Mouse (Mus musculus) embryonic facial prominence, embryonic 10.5 days (tissue): ENCODE results near the gene Lyrm9. TPM values are rescaled to one million over a fixed set of nuclear protein-coding genes. Genes with fewer than 3 reads are reported as not detected.
A peak's percentile ranks its signal among the peaks of the same experiment; 100 is the strongest.

Experiments
- DNase-seq: peaks from one replicate; pipeline ENCODE4 v3.0.0-alpha.2; 2017; ENCODE audit warnings: low spot score
- H3K27ac ChIP-seq: fragments of 300-500 bp; sonication (generic); replicated peaks from 2 replicates; pipeline ENCODE4 v1.5.1; 2016; ENCODE audit warnings: mild to moderate bottlenecking
- H3K27me3 ChIP-seq: fragments of 300-500 bp; sonication (generic); replicated peaks from 2 replicates; pipeline ENCODE4 v1.6.1; 2016; ENCODE audit warnings: low read depth, mild to moderate bottlenecking; ENCODE audit not compliant: poor library complexity, severe bottlenecking
- H3K36me3 ChIP-seq: fragments of 300-500 bp; sonication (generic); replicated peaks from 2 replicates; pipeline ENCODE4 v1.6.1; 2016; ENCODE audit warnings: mild to moderate bottlenecking, moderate library complexity
- H3K4me1 ChIP-seq: fragments of 300-500 bp; sonication (generic); 2 replicates; pipeline ENCODE4 v1.6.1; 2016
- H3K4me3 ChIP-seq: fragments of 300-500 bp; sonication (generic); 2 replicates; pipeline ENCODE4 v1.5.1; 2016; ENCODE audit warnings: mild to moderate bottlenecking, moderate library complexity
- H3K9me3 ChIP-seq: fragments of 300-500 bp; sonication (generic); 2 replicates; pipeline ENCODE4 v1.6.1; 2016; ENCODE audit warnings: mild to moderate bottlenecking
- WGBS: fragments of 180-500 bp; shearing (Covaris S2); methylation state at CpG from one replicate; pipeline ENCODE4 v1.1.7; 2016; 5-methylcytosine and 5-hydroxymethylcytosine counted together
- polyA plus RNA-seq: library from polyadenylated mRNA; unstranded; fragments of >200 nt; fragmentation: Nextera tagmentation; extraction: Ambion mirVana; gene quantifications from 2 replicates; pipeline ENCODE4 v1.2.1, GENCODE M21; 2016

Gene Lyrm9
- polyA plus RNA-seq: 18.9 and 24.5 TPM in 2 replicates

DNA sequence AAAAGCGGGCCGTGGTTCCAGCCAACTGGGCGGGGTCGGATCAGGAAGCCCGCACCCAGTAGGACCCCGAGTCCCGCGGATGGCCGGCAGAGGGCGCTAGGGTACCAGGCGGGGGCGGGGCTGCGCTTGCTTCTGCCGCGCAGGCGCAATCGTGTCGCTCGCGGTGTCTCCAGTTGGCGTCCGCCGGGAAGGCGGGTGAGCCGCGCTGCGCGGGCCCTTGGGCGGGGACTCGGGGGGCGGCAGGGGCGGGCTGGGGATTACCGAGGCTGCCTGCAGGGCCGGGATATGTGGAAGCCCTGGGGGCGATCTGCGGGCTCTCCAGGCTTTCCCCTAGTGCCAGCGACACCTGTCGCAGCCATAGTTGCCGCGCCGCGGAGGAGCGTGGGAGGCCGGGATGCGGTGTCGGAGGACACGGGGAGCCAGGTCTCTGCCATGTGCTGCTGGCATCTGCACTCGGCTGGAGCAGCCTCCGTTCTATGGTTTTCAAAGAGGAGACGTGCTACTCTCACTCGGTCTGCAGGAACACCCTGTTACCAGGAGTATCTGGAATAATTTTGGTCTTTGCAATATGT lies at the start of gene Lyrm9:
Gene Lyrm9 (plus strand): TSS at position 143 of the 572 bp plus-strand sequence.
- H3K9me3 ChIP-seq: no peaks in the 10 kb centered on the region

DNA sequence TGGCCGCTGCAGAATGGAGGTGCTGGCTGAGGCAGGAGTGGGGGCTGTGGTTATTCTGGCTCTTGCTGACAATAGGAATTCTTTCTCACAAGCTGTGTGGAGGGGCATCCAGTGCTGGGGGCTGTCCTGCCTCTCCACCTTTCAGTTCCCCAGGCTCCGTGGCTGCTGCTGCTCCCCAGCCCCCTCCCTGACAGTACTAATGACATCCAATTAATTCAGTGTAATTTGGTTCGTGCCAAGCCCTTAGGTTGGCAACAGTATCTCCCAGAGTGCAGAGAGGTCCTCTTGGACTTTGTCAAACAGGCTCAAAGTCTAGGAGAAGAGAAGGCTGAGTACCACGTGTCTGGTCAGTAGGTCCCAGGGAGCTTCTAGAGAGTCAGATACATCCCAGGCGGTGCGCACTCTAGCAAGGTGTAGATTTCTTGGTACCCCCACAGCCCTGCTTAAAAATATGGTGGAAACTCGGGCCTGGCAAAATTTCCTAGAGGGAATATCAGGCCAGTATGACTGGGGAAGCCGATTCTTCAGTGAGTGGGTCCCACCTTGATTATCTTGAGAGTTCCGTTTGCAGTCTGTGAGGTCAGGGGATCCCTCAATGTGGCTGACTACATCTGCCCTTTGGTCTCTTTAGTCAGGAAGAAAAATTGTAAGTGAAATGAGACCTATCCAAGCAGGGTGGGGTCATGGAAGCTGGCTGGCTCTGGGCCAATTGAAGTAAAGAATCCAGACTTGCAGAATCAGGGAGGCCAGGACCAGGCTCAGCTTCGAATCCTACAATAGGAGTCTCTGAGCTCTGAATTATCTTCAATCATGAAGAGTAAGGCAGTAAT lies 48.3 kb upstream of the Lyrm9 start:
- Histone ChIP-seq H3K9me3 (no peaks in the 10 kb centered on the region), H3K4me1 (peaks cover 22% of the 10 kb centered on the region), H3K4me3 (no peak overlapping the region), H3K27me3 (peaks cover 7% of the 10 kb centered on the region; the same call in 1 of the 2 replicates), H3K27ac (0 out of 2 replicates have a peak overlapping the region, but pooled peaks have one; percentile 14), H3K36me3 (no peaks in the 10 kb centered on the region)
- WGBS: 61% methylated on average over 10 of the region's 10 CpGs
- DNase-seq: no peak

More for the DNA sequence above, at the start of gene Lyrm9:
- peaks cover 2% of the 10 kb centered on the region; the same call in 1 of the 2 replicates for H3K27me3 ChIP-seq
- under 1% methylated on average over 51 of the region's 51 CpGs for WGBS
- H3K36me3 ChIP-seq: no peaks in the 10 kb centered on the region
- H3K4me1 ChIP-seq: peaks cover 46% of the 10 kb centered on the region
- peak; percentile 97 for DNase-seq
- H3K27ac ChIP-seq: peak within 1 kb of the TSS; percentile 89
- H3K4me3 ChIP-seq: peak within 1 kb of the TSS; percentile 86

DNA sequence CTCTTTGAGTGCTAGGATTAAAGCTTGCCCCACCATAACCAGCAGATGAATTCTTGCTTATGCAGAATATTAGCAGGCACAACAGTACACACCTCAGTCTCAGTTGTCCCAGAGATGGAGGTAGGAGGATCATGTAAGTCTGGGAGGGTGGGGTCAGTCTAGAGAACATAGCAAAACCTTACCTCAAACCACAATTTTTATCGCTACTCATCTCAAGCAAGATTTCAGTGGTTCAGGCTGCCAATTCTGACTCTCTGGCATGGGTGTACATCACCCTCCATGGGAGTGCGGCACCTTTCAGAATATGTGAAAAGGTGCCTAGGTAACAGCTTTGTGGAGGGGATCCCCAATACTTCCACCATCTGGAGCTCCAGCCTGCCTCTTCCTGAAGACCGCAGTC lies 46.4 kb upstream of the Lyrm9 start:
- H3K36me3 ChIP-seq: no peaks in the 10 kb centered on the region
- H3K4me1 ChIP-seq: peaks cover 30% of the 10 kb centered on the region
- no peak overlapping the region for H3K4me3 ChIP-seq
- 95% methylated on average over 3 of the region's 3 CpGs for WGBS
- H3K9me3 ChIP-seq: no peaks in the 10 kb centered on the region
- peaks cover 7% of the 10 kb centered on the region; the same call in 1 of the 2 replicates for H3K27me3 ChIP-seq
- no peak overlapping the region for H3K27ac ChIP-seq
- DNase-seq: no peak

GRCm38 (mm10) chr11:78780571-78780970 lies 45.8 kb upstream of the Lyrm9 start:
- H3K27me3 ChIP-seq: peaks cover 7% of the 10 kb centered on the region; the same call in 1 of the 2 replicates
- no peak overlapping the region for H3K4me3 ChIP-seq
- H3K9me3 ChIP-seq: no peaks in the 10 kb centered on the region
- H3K36me3 ChIP-seq: no peaks in the 10 kb centered on the region
- peaks cover 30% of the 10 kb centered on the region for H3K4me1 ChIP-seq
- 84% methylated on average over 3 of the region's 3 CpGs for WGBS
- no peak overlapping the region for H3K27ac ChIP-seq
- DNase-seq: no peak

DNA sequence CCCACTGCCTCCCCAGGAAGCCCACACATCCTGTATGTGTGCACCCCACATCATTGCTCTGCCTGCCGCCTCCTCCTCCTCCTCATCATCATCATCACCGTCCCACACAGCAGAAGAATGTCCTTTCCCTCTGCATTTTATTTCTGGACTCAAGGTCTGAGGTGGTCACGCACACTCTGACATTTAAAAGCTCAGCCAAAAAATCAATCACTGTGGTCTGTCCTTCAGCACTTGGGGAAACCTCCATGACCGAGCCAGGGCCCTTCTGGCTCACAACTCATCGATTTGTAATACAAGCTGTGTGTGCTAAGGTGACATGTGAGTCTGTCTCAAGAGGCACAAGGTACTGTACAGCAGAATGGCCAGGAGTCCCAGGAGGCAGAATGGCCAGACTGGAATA lies 44.1 kb upstream of the Lyrm9 start:
- no peaks in the 10 kb centered on the region for H3K36me3 ChIP-seq
- no peak for DNase-seq
- WGBS: 85% methylated on average over 5 of the region's 5 CpGs
- H3K4me3 ChIP-seq: no peak overlapping the region
- H3K27me3 ChIP-seq: peaks cover 4% of the 10 kb centered on the region
- peaks cover 38% of the 10 kb centered on the region for H3K4me1 ChIP-seq
- no peak overlapping the region for H3K27ac ChIP-seq
- no peaks in the 10 kb centered on the region for H3K9me3 ChIP-seq

- no peak for DNase-seq
- H3K27me3 ChIP-seq: no peaks in the 10 kb centered on the region; the same call in none of the 2 replicates
- peaks cover 36% of the 10 kb centered on the region for H3K4me1 ChIP-seq
- no peak overlapping the region for H3K4me3 ChIP-seq
- no peaks in the 10 kb centered on the region for H3K9me3 ChIP-seq
- no peak overlapping the region; the same call in 1 of the 2 replicates for H3K27ac ChIP-seq
- H3K36me3 ChIP-seq: no peaks in the 10 kb centered on the region
- 67% methylated on average over 9 of the region's 9 CpGs for WGBS
Observed at GRCm38 (mm10) chr11:78782791-78783347, 43.5 kb upstream of the Lyrm9 start.

- Histone ChIP-seq H3K9me3 (no peaks in the 10 kb centered on the region), H3K36me3 (no peaks in the 10 kb centered on the region), H3K4me3 (no peak overlapping the region), H3K27ac (no peak overlapping the region), H3K27me3 (no peaks in the 10 kb centered on the region; the same call in 1 of the 2 replicates), H3K4me1 (peaks cover 33% of the 10 kb centered on the region)
- 31% methylated on average over 7 of the region's 7 CpGs for WGBS
- no peak for DNase-seq
Observed at GRCm38 (mm10) chr11:78786013-78786431, 40.4 kb upstream of the Lyrm9 start.

DNA sequence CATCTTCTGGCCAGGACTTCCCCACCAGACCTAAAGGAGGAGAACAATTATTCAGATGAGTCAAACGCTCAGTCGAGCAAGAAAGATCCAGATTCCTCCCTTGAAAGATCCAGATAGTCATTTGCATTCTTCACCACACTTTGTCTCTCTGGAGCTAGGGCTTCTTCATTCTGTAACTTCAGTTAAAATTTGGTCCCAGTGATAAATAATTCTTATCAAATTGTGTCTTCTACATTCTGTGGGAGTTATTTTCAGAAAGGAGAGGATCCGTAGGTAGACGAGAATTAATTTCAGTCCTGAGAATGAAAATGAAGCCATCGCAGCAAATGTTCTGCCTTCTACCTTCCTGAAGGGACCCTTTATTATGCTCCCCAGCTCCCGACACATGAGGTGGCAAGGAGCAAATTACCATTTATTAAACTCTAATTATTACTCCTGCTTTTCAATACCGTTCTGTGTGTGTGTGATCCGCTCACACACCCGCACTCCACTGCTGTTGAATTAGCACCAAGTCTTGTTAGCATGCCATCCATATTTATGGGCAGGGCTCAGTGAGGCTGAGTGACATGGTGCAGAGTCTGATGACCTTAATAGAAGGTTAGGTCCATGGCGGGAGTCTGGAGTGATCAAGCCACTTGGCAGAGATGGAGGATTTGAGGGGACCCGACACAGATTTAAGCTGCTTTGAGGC lies 36.9 kb upstream of the Lyrm9 start:
- H3K9me3 ChIP-seq: no peaks in the 10 kb centered on the region
- H3K4me1 ChIP-seq: peaks cover 25% of the 10 kb centered on the region
- H3K4me3 ChIP-seq: no peak overlapping the region
- no peaks in the 10 kb centered on the region for H3K36me3 ChIP-seq
- no peak overlapping the region for H3K27ac ChIP-seq
- no peak for DNase-seq
- WGBS: 87% methylated on average over 11 of the region's 11 CpGs
- peaks cover 9% of the 10 kb centered on the region; the same call in 1 of the 2 replicates for H3K27me3 ChIP-seq

DNA sequence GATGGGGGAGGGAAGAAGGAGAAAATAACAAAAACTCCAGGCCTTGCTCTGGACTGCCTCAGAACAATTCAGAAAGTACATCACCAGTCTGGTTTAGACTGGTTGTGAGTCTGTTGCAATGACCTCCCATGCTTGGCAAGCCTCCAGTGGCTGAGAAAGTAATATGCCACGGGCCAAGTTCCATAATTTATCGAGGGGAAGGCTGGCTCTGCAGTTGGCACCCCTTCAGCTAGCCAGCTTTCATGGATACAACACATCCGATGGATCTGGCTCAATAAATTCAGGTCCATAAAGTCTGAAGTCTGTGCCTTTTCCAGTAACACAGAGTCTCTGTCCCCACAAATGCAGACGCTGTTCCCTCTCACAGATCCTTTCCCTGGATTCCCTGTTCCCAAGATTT lies 34.8 kb upstream of the Lyrm9 start:
- WGBS: 70% methylated on average over 4 of the region's 4 CpGs
- Histone ChIP-seq H3K4me1 (peaks cover 16% of the 10 kb centered on the region), H3K27ac (no peak overlapping the region; the same call in 1 of the 2 replicates), H3K36me3 (no peaks in the 10 kb centered on the region), H3K4me3 (no peak overlapping the region), H3K9me3 (no peaks in the 10 kb centered on the region), H3K27me3 (peaks cover 9% of the 10 kb centered on the region; the same call in 1 of the 2 replicates)
- no peak for DNase-seq

DNA sequence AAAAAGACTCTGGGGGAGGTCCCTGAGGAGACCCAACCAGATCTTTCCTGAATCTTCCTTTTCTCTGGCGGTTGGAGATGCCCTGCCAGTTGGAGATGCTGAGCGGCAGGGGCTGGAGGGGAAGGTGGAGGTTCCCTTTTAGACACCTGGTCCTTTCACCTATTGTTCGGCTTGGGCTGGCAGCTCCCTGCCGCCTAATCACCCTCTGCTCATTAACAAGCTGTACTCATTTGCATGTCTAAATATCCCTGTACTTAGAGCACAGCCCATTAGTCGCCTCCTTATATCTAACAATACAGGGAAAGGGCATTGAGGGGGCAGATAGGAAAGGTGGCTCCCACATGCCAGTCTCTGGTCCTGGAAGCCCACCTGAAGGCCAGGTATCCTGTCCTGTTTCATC lies 34.3 kb upstream of the Lyrm9 start:
- H3K9me3 ChIP-seq: no peaks in the 10 kb centered on the region
- WGBS: 43% methylated on average over 5 of the region's 5 CpGs

DNA sequence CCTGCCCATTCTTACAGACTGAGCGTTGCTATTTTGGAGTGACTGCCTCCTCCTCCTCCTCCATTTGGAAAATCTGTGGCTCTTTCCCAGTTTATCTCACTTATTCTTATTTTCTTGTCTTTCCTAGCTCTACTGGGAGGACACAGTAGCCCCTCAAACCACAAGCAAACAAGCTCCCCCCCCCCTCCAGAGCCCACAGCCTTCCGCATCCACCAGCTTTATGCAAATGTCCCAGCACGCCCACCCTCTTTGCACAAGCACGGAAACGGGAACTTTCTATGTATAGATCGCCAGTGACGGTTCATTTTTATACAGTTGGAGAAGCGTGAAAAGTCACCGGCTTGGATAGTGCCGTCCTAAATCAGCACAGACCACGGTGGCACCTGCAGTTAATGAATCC lies 33.9 kb upstream of the Lyrm9 start:
- no peak overlapping the region; the same call in 1 of the 2 replicates for H3K27ac ChIP-seq
- WGBS: 54% methylated on average over 11 of the region's 11 CpGs
- H3K36me3 ChIP-seq: no peaks in the 10 kb centered on the region
- H3K9me3 ChIP-seq: no peaks in the 10 kb centered on the region
- H3K4me1 ChIP-seq: peaks cover 12% of the 10 kb centered on the region
- DNase-seq: no peak
- no peak overlapping the region for H3K4me3 ChIP-seq
- H3K27me3 ChIP-seq: peaks cover 9% of the 10 kb centered on the region; the same call in 1 of the 2 replicates

More for the DNA sequence above, 34.3 kb upstream of the Lyrm9 start:
- peaks cover 9% of the 10 kb centered on the region; the same call in 1 of the 2 replicates for H3K27me3 ChIP-seq
- H3K4me1 ChIP-seq: peaks cover 14% of the 10 kb centered on the region
- H3K27ac ChIP-seq: no peak overlapping the region; the same call in 1 of the 2 replicates
- no peak for DNase-seq
- H3K4me3 ChIP-seq: no peak overlapping the region
- no peaks in the 10 kb centered on the region for H3K36me3 ChIP-seq

GRCm38 (mm10) chr11:78793116-78793515 lies 33.3 kb upstream of the Lyrm9 start:
- Histone ChIP-seq H3K27me3 (peaks cover 9% of the 10 kb centered on the region; the same call in 1 of the 2 replicates), H3K4me1 (peaks cover 11% of the 10 kb centered on the region), H3K9me3 (no peaks in the 10 kb centered on the region), H3K4me3 (no peak overlapping the region), H3K27ac (no peak overlapping the region), H3K36me3 (no peaks in the 10 kb centered on the region)
- no peak for DNase-seq
- 87% methylated on average over 11 of the region's 11 CpGs for WGBS
